Mouse (Mus musculus): ENCODE measurements at regions not wholly inside any gene's neighbourhood (a gene's known extent, or its start where the extent isn't known, plus 50 kb on each side); places are given as distances from the start of the nearest gene placed in this dataset.

DNA sequence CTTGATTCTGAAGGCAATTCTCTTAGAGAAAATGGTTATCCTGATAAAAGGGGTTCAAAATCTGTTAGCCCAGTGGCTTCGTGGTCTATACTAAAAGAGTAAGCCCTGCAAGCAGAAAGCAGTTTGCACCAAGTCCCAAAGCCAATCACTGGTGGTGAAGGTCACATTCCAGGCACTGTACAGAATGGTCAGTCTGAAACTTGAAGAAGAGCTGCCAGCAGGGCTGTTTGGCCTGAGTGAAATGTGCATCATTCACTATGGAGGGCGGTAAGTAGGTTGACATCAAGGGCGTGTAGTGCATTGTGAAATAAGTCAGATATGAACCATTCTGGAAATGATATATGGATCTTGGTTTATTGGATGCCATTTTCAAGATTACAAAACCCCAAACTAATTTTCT lies 136.9 kb upstream of the 4930412O13Rik start:
- H3K9ac ChIP-seq, result no peak overlapping the region
- H3K4me1 ChIP-seq, result no peaks in the 10 kb centered on the region
- H3K27me3 ChIP-seq, result no peaks in the 10 kb centered on the region
- WGBS, result 90% methylated on average over 3 of the region's 3 CpGs
- no peak overlapping the region for H3K4me2 ChIP-seq (replicated peaks)
- H3K4me3 ChIP-seq, result no peak overlapping the region
- no peak overlapping the region for H3K27ac ChIP-seq
- no peak for ATAC-seq (ENCODE audit: low FRiP score)
- H3K9me3 ChIP-seq (replicated peaks), result no peaks in the 10 kb centered on the region
- no peaks in the 10 kb centered on the region for H3K36me3 ChIP-seq

GRCm38 (mm10) chr2:9749829-9750788 lies 130.9 kb upstream of the 4930412O13Rik start:
- no peaks in the 10 kb centered on the region for H3K9me3 ChIP-seq (replicated peaks)
- ATAC-seq (ENCODE audit: low FRiP score), result no peak

GRCm38 (mm10) chr2:9753691-9754090 lies 127.4 kb upstream of the 4930412O13Rik start:
- Histone ChIP-seq H3K27me3 (no peaks in the 10 kb centered on the region), H3K36me3 (no peaks in the 10 kb centered on the region), H3K4me2 (replicated peaks) (no peak overlapping the region), H3K4me1 (no peaks in the 10 kb centered on the region), H3K27ac (no peak overlapping the region), H3K9me3 (replicated peaks) (no peaks in the 10 kb centered on the region), H3K9ac (no peak overlapping the region), H3K4me3 (no peak overlapping the region)
- WGBS, result 84% methylated on average over 7 of the region's 7 CpGs
- no peak for ATAC-seq (ENCODE audit: low FRiP score)

More at GRCm38 (mm10) chr2:9749829-9750788, 130.9 kb upstream of the 4930412O13Rik start:
- Histone ChIP-seq H3K9ac (no peak overlapping the region), H3K27ac (no peak overlapping the region), H3K36me3 (no peaks in the 10 kb centered on the region), H3K27me3 (no peaks in the 10 kb centered on the region), H3K4me2 (replicated peaks) (no peak overlapping the region), H3K4me3 (no peak overlapping the region), H3K4me1 (no peaks in the 10 kb centered on the region)
- 49% methylated on average over 11 of the region's 11 CpGs for WGBS

DNA sequence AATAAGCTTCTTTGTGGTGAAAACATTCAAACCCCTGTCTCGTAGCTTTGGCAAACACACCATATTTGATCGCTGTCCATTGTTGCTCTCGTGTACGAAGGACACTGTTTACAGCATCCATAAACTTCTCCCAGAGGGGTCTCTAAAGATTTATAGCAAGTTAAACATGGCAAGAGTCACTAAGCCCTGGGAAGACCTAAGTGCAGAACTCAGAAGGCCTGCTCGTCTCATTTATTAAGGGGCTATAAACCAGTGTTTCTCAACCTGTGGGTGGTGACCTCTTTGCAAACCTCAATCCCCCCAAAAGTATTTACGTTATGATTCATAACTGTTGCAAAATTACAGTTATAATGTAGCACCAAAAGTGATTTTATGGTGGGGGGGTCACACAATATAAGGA lies 126.9 kb upstream of the 4930412O13Rik start:
- no peak for ATAC-seq (ENCODE audit: low FRiP score)
- no peak overlapping the region for H3K9ac ChIP-seq
- H3K27ac ChIP-seq, result no peak overlapping the region
- H3K9me3 ChIP-seq (replicated peaks), result no peaks in the 10 kb centered on the region
- H3K36me3 ChIP-seq, result no peaks in the 10 kb centered on the region
- H3K4me2 ChIP-seq (replicated peaks), result no peak overlapping the region
- no peaks in the 10 kb centered on the region for H3K27me3 ChIP-seq
- H3K4me3 ChIP-seq, result no peak overlapping the region
- WGBS, result 81% methylated on average over 6 of the region's 6 CpGs
- H3K4me1 ChIP-seq, result no peaks in the 10 kb centered on the region

GRCm38 (mm10) chr2:9757770-9758420 lies 123.2 kb upstream of the 4930412O13Rik start:
- WGBS, result 77% methylated on average over 5 of the region's 5 CpGs
- Histone ChIP-seq H3K4me3 (no peak overlapping the region), H3K9ac (no peak overlapping the region), H3K9me3 (replicated peaks) (no peaks in the 10 kb centered on the region), H3K27ac (no peak overlapping the region), H3K27me3 (no peaks in the 10 kb centered on the region), H3K4me1 (no peaks in the 10 kb centered on the region), H3K36me3 (no peaks in the 10 kb centered on the region), H3K4me2 (replicated peaks) (no peak overlapping the region)
- no peak for ATAC-seq (ENCODE audit: low FRiP score)

DNA sequence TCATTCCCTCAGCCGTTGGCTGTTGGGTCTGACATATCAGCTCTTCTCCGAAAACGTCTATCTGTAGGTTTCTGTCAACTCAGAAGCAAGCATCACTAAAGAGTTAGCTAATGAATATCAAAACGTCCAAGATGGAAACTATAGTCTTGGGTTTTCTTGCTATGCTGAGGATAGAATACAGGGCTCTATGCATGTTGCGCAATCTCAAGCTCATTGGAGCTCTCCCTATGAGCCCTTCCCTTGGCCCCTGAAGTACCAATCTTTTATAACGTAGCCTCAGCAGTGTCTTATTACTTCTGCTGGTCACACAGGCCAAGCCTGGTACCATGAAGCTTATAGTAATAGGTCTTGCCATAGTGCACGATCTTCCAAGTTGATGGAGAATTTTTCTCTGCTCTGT lies 122.1 kb upstream of the 4930412O13Rik start:
- Histone ChIP-seq H3K9ac (no peak overlapping the region), H3K4me2 (replicated peaks) (no peak overlapping the region), H3K27ac (no peak overlapping the region), H3K36me3 (no peaks in the 10 kb centered on the region), H3K27me3 (no peaks in the 10 kb centered on the region), H3K9me3 (replicated peaks) (no peaks in the 10 kb centered on the region), H3K4me1 (no peaks in the 10 kb centered on the region), H3K4me3 (no peak overlapping the region)
- ATAC-seq (ENCODE audit: low FRiP score), result no peak
- 91% methylated on average over 7 of the region's 7 CpGs for WGBS

DNA sequence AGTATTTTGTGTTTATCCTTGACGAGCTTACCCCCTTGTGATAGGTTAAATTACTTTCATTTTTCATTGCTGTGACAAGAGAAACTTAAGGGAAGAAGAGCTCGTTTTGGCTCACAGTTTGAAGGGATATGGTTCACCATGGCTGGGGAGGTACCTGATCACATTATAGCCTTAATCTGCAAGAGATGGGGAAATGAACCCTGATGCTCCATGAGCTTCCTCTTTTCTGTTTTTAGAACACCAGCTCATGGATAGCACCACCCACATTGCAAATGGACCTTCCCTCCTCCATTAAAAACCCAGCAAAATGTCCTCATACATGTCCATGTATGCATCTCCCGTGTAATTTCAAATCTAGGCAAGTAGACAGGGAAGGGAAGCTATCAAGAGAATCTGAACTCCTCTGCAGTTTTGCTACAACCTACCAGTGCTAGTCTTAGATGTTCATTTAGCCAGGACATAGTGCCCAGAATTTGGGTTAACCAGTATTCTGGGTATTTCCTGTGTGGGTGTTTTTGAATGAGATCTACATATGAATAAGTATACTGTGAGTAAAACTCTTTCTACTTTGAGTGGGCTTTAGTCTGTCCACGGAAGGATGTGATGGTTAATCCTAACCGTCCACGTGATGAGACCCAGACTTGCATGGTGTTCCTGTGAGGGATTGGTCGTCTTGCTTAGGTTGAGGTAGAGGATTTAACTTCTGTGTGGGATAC lies 121.5 kb upstream of the 4930412O13Rik start:
- WGBS, result 87% methylated on average over 7 of the region's 7 CpGs
- H3K27me3 ChIP-seq, result no peaks in the 10 kb centered on the region
- no peaks in the 10 kb centered on the region for H3K9me3 ChIP-seq (replicated peaks)
- H3K4me2 ChIP-seq (replicated peaks), result no peak overlapping the region
- H3K4me3 ChIP-seq, result no peak overlapping the region
- no peak overlapping the region for H3K9ac ChIP-seq
- no peak overlapping the region for H3K27ac ChIP-seq
- no peak for ATAC-seq (ENCODE audit: low FRiP score)
- no peaks in the 10 kb centered on the region for H3K36me3 ChIP-seq
- H3K4me1 ChIP-seq, result no peaks in the 10 kb centered on the region

DNA sequence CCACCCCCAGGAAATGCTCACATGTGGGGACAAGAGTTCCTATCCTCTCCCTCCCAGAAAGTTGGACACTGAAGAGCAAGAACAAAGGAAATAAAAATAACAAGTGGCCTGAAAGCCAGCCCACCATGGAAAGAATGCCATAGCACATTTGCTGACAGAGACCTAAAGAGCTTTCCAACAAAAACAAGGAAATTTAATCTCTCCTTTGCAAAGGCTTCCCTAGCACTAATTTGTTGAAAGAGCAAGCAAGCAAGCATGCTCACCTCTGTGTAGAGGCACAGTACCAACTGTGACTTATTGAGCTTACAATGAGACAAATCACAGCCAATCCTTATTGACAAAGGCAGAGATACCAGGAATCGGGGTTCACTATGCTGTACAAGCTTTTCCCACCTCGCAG lies 100.9 kb upstream of the 4930412O13Rik start:
- ATAC-seq (ENCODE audit: low FRiP score), result no peak
- WGBS, result 61% methylated on average over 2 of the region's 2 CpGs

DNA sequence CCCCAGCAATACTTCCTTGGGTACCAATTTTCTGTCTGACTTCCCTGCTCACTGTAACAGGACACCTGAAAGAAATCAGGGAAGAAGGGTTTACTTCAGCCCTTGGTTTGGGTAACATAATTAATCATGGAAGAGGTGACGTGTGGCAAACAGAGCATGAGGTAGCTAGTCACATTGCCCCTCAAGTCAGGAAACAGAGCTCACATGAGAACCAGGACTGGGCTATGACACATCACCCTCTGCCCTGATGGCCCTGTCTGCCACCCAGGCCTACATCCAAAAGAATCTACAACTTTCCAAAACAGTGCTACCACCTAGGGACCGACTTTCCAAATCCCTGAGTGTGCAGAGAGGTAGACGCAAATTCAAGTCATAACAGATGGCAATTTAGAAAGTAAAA lies 98.4 kb upstream of the 4930412O13Rik start:
- WGBS, result 77% methylated on average over 3 of the region's 3 CpGs
- H3K4me3 ChIP-seq, result no peak overlapping the region
- no peak for ATAC-seq (ENCODE audit: low FRiP score)

More for the DNA sequence above, 100.9 kb upstream of the 4930412O13Rik start:
- Histone ChIP-seq H3K4me1 (no peaks in the 10 kb centered on the region), H3K4me3 (no peak overlapping the region), H3K27me3 (no peaks in the 10 kb centered on the region), H3K4me2 (replicated peaks) (no peak overlapping the region), H3K27ac (no peak overlapping the region), H3K9ac (no peak overlapping the region), H3K9me3 (replicated peaks) (no peaks in the 10 kb centered on the region), H3K36me3 (no peaks in the 10 kb centered on the region)

DNA sequence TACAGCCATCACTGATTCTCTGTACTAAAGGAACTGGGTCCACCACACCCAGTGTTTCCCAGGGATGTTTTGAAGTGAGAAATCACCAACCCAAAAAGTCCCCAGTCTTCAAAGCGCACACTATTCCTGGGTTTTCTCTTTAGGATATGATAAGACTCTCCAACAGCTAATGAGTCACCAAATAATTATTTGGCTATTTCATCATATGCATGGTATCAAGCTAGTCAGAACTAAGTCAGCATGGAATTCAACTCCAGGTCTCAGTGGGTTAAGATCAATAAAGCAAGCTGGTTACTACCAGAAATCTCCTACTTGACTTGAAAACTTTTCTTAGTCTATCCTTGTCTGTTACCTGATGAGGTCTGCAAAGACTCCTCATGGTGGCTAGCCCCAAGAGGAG lies 89.1 kb upstream of the 4930412O13Rik start:
- Histone ChIP-seq H3K27ac (no peak overlapping the region), H3K4me3 (no peak overlapping the region), H3K27me3 (no peaks in the 10 kb centered on the region), H3K36me3 (no peaks in the 10 kb centered on the region), H3K9ac (no peak overlapping the region), H3K4me2 (replicated peaks) (no peak overlapping the region), H3K9me3 (replicated peaks) (no peaks in the 10 kb centered on the region), H3K4me1 (peaks cover 3% of the 10 kb centered on the region; the same call in 1 of the 2 replicates)
- 97% methylated on average over 1 of the region's 1 CpGs for WGBS
- ATAC-seq (ENCODE audit: low FRiP score), result no peak

More for the DNA sequence above, 98.4 kb upstream of the 4930412O13Rik start:
- Histone ChIP-seq H3K9me3 (replicated peaks) (no peaks in the 10 kb centered on the region), H3K27me3 (no peaks in the 10 kb centered on the region), H3K36me3 (no peaks in the 10 kb centered on the region), H3K4me2 (replicated peaks) (no peak overlapping the region), H3K4me1 (no peaks in the 10 kb centered on the region), H3K27ac (no peak overlapping the region), H3K9ac (no peak overlapping the region)

DNA sequence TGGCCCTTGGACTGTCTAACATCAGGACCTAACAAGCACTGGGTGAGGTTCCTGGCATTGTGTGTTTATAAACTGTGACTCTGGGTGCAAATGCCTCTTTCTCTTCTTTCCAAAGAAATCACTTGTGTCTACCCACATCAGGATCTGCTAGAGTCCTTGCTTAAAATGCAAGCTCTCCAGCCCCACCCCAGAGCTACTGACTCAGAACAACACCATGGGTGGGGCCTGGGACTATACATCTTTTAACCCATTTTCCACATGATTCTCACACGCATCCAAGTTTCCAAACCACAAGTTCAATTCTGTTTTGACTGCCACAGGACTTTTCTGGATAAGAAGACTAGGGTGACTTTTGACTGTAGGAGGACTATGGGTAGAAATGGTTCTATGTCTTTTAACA lies 88.7 kb upstream of the 4930412O13Rik start:
- Histone ChIP-seq H3K9ac (no peak overlapping the region), H3K4me2 (replicated peaks) (no peak overlapping the region), H3K9me3 (replicated peaks) (no peaks in the 10 kb centered on the region), H3K27me3 (no peaks in the 10 kb centered on the region), H3K36me3 (no peaks in the 10 kb centered on the region), H3K27ac (no peak overlapping the region), H3K4me3 (no peak overlapping the region), H3K4me1 (peaks cover 3% of the 10 kb centered on the region; the same call in 1 of the 2 replicates)
- ATAC-seq (ENCODE audit: low FRiP score), result no peak
- WGBS, result 89% methylated on average over 1 of the region's 1 CpGs

GRCm38 (mm10) chr2:9795401-9795800 lies 85.7 kb upstream of the 4930412O13Rik start:
- Histone ChIP-seq H3K36me3 (no peaks in the 10 kb centered on the region), H3K4me1 (peaks cover 3% of the 10 kb centered on the region; the same call in 1 of the 2 replicates), H3K27ac (no peak overlapping the region), H3K9me3 (replicated peaks) (no peaks in the 10 kb centered on the region), H3K27me3 (no peaks in the 10 kb centered on the region), H3K4me3 (no peak overlapping the region), H3K4me2 (replicated peaks) (no peak overlapping the region), H3K9ac (no peak overlapping the region)
- no peak for ATAC-seq (ENCODE audit: low FRiP score)
- 72% methylated on average over 4 of the region's 4 CpGs for WGBS

Measured in hindbrain, embryonic 12.5 days (tissue).